9 mouse cellular contexts compared by ENCODE assay signal in genomic region chr8:46844371-46844973, GRCm38 (mm10).
DNase-seq lines count a peak whose midpoint lies in the region; ATAC-seq lines count a peak whose summit lies in the region.
"Had no signal": no experiment of that assay in that cellular context is flagged by ENCODE, and none has a peak within 500 bp of the region (broad histone marks: within the 10 kb centered on the region; RNA-seq: fewer than 3 reads in every experiment).

No protein-coding gene starts in this region.

- peak overlapping the region; percentile 25; the same call in 1 of the 2 replicates for H3K27ac ChIP-seq in forebrain, embryonic 12.5 days
- H3K27ac ChIP-seq in forebrain, embryonic 10.5 days = no peak overlapping the region
- H3K27ac ChIP-seq in midbrain, embryonic 12.5 days (replicated peaks) = peak overlapping the region; percentile 17; the same call in 1 of the 2 replicates
- no peak overlapping the region for H3K27ac ChIP-seq in midbrain, embryonic 16.5 days (ENCODE audit: low read length)
- H3K27ac ChIP-seq in liver, embryonic 11.5 days (ENCODE audit: low read depth, low read length) = peak overlapping the region; percentile 53
- H3K27ac ChIP-seq in stomach, embryonic 15.5 days = peak overlapping the region; percentile 74

- H3K9me3 ChIP-seq in forebrain, embryonic 12.5 days = no peaks in the 10 kb centered on the region
- no peaks in the 10 kb centered on the region for H3K9me3 ChIP-seq in forebrain, embryonic 10.5 days
- no peaks in the 10 kb centered on the region for H3K9me3 ChIP-seq in midbrain, embryonic 12.5 days
- H3K9me3 ChIP-seq in midbrain, embryonic 16.5 days (replicated peaks; ENCODE audit: control insufficient read depth, low read length, poor library complexity, severe bottlenecking) = no peaks in the 10 kb centered on the region
- H3K9me3 ChIP-seq in liver, embryonic 11.5 days (ENCODE audit: control insufficient read depth, low read length) = no peaks in the 10 kb centered on the region
- no peaks in the 10 kb centered on the region for H3K9me3 ChIP-seq in stomach, embryonic 15.5 days

- peaks cover 18% of the 10 kb centered on the region; the same call in 1 of the 2 replicates for H3K36me3 ChIP-seq in forebrain, embryonic 12.5 days (replicated peaks)
- peaks cover 33% of the 10 kb centered on the region for H3K36me3 ChIP-seq in forebrain, embryonic 10.5 days (replicated peaks)
- H3K36me3 ChIP-seq in midbrain, embryonic 12.5 days = peaks cover 17% of the 10 kb centered on the region
- 0 out of 2 replicates have a peak, but pooled peaks cover 2% of the 10 kb centered on the region for H3K36me3 ChIP-seq in midbrain, embryonic 16.5 days (ENCODE audit: control insufficient read depth, insufficient read depth, low read length)
- H3K36me3 ChIP-seq in liver, embryonic 11.5 days (ENCODE audit: control insufficient read depth, insufficient read depth, low read length) = 0 out of 2 replicates have a peak, but pooled peaks cover 6% of the 10 kb centered on the region
- peaks cover 13% of the 10 kb centered on the region for H3K36me3 ChIP-seq in stomach, embryonic 15.5 days

- H3K4me2 ChIP-seq in forebrain, embryonic 12.5 days = no peak overlapping the region
- no peak overlapping the region for H3K4me2 ChIP-seq in midbrain, embryonic 12.5 days (replicated peaks)
- no peak overlapping the region for H3K4me2 ChIP-seq in midbrain, embryonic 16.5 days (ENCODE audit: low read length)
- peak overlapping the region; percentile 5 for H3K4me2 ChIP-seq in liver, embryonic 11.5 days
- H3K4me2 ChIP-seq in stomach, embryonic 15.5 days = no peak overlapping the region

- no peaks in the 10 kb centered on the region for H3K27me3 ChIP-seq in forebrain, embryonic 12.5 days
- H3K27me3 ChIP-seq in forebrain, embryonic 10.5 days (ENCODE audit: poor library complexity, severe bottlenecking) = no peaks in the 10 kb centered on the region
- H3K27me3 ChIP-seq in midbrain, embryonic 12.5 days = no peaks in the 10 kb centered on the region
- no peaks in the 10 kb centered on the region for H3K27me3 ChIP-seq in midbrain, embryonic 16.5 days (ENCODE audit: control insufficient read depth, insufficient read depth, low read depth, low read length)
- H3K27me3 ChIP-seq in liver, embryonic 11.5 days (replicated peaks; ENCODE audit: control insufficient read depth, insufficient read depth, low read length) = no peaks in the 10 kb centered on the region
- no peaks in the 10 kb centered on the region for H3K27me3 ChIP-seq in stomach, embryonic 15.5 days (replicated peaks)

- WGBS in forebrain, embryonic 12.5 days = 93% methylated on average over 3 of the region's 3 CpGs
- WGBS in forebrain, embryonic 10.5 days = 92% methylated on average over 3 of the region's 3 CpGs
- 92% methylated on average over 3 of the region's 3 CpGs for WGBS in midbrain, embryonic 12.5 days
- 90% methylated on average over 3 of the region's 3 CpGs for WGBS in midbrain, embryonic 16.5 days
- WGBS in liver, embryonic 11.5 days = 55% methylated on average over 3 of the region's 3 CpGs
- WGBS in stomach, embryonic 15.5 days = 67% methylated on average over 3 of the region's 3 CpGs

- ATAC-seq in forebrain, embryonic 12.5 days (ENCODE audit: low FRiP score) = no peak
- ATAC-seq in midbrain, embryonic 12.5 days (ENCODE audit: low FRiP score, low read depth) = no peak
- no peak for ATAC-seq in midbrain, embryonic 16.5 days
- no peak for ATAC-seq in liver, embryonic 11.5 days (replicated peaks; ENCODE audit: low FRiP score)
- no peak for ATAC-seq in stomach, embryonic 15.5 days (ENCODE audit: insufficient read depth, low FRiP score, low read depth)

- no peak overlapping the region for H3K4me3 ChIP-seq in forebrain, embryonic 12.5 days (replicated peaks)
- no peak overlapping the region for H3K4me3 ChIP-seq in forebrain, embryonic 10.5 days
- H3K4me3 ChIP-seq in midbrain, embryonic 12.5 days = no peak overlapping the region
- no peak overlapping the region for H3K4me3 ChIP-seq in midbrain, embryonic 16.5 days (ENCODE audit: low read depth, low read length)
- no peak overlapping the region for H3K4me3 ChIP-seq in liver, embryonic 11.5 days (ENCODE audit: low read depth, low read length)
- no peak overlapping the region for H3K4me3 ChIP-seq in stomach, embryonic 15.5 days (replicated peaks)
- H3K4me3 ChIP-seq: myocyte had no signal

- H3K4me1 ChIP-seq in forebrain, embryonic 12.5 days = no peaks in the 10 kb centered on the region
- H3K4me1 ChIP-seq in forebrain, embryonic 10.5 days = no peaks in the 10 kb centered on the region
- no peaks in the 10 kb centered on the region for H3K4me1 ChIP-seq in midbrain, embryonic 12.5 days
- H3K4me1 ChIP-seq in midbrain, embryonic 16.5 days (ENCODE audit: control insufficient read depth, insufficient read depth, low read length) = no peaks in the 10 kb centered on the region
- H3K4me1 ChIP-seq in liver, embryonic 11.5 days (replicated peaks; ENCODE audit: control insufficient read depth, insufficient read depth, low read length) = peaks cover 9% of the 10 kb centered on the region
- peaks cover 12% of the 10 kb centered on the region; the same call in 1 of the 2 replicates for H3K4me1 ChIP-seq in stomach, embryonic 15.5 days

- no peak for DNase-seq in forebrain, embryonic 10.5 days (ENCODE audit: extremely low spot score, low spot score)
- no peak for DNase-seq in liver, embryonic 11.5 days (ENCODE audit: low spot score)
- no peak for DNase-seq in adrenal gland, postnatal 25 days
- DNase-seq in frontal cortex, postnatal 36 days (ENCODE audit: low spot score in 2 of 2) = no peak

- H3K9ac ChIP-seq in forebrain, embryonic 12.5 days = no peak overlapping the region
- no peak overlapping the region for H3K9ac ChIP-seq in midbrain, embryonic 12.5 days (replicated peaks)
- H3K9ac ChIP-seq in midbrain, embryonic 16.5 days (ENCODE audit: low read depth, low read length) = no peak overlapping the region
- peak overlapping the region; percentile 22 for H3K9ac ChIP-seq in liver, embryonic 11.5 days (ENCODE audit: low read depth, low read length)
- no peak overlapping the region for H3K9ac ChIP-seq in stomach, embryonic 15.5 days

Comparison
In these comparisons a context has a peak if more than half of its experiments do, and no peak if none do; other contexts are left out.
1. H3K27ac ChIP-seq: peak in forebrain, embryonic 12.5 days (single experiment), midbrain, embryonic 12.5 days (single experiment), liver, embryonic 11.5 days (single experiment) and stomach, embryonic 15.5 days (single experiment); none in forebrain, embryonic 10.5 days (single experiment) and midbrain, embryonic 16.5 days (single experiment).